Mouse (Mus musculus): Measurements from ENCODE around the gene Wfdc16. TPM values are rescaled to one million over a fixed set of nuclear protein-coding genes. Genes with fewer than 3 reads are reported as not detected.

Gene Wfdc16
- not detected in 2 replicates for polyA plus RNA-seq (2014; fragmentation: Nextera tagmentation; extraction: Ambion mirVana)

GRCm38 (mm10) chr2:164638696-164639095, at the start of gene Wfdc16:
Gene Wfdc16, minus strand, starts transcription at chr2:164638796.
- H3K27me3 ChIP-seq (ENCODE audit: control insufficient read depth, insufficient read depth, low read length): no peaks in the 10 kb centered on the region
- H3K36me3 ChIP-seq (ENCODE audit: control insufficient read depth, insufficient read depth, low read length): no peaks in the 10 kb centered on the region
- H3K9me3 ChIP-seq (ENCODE audit: control insufficient read depth, low read length): no peaks in the 10 kb centered on the region
- DNase-seq: no peak
- H3K27ac ChIP-seq (replicated peaks; ENCODE audit: low read depth, low read length): no peak within 1 kb of the TSS
- H3K9ac ChIP-seq (replicated peaks; ENCODE audit: low read length): no peak within 1 kb of the TSS
- ATAC-seq (ENCODE audit: low FRiP score, low TSS enrichment): no peak
- no peaks in the 10 kb centered on the region for H3K4me1 ChIP-seq (ENCODE audit: control insufficient read depth, insufficient read depth, low read length)
- H3K4me2 ChIP-seq (ENCODE audit: low read length): no peak within 1 kb of the TSS
- 92% methylated on average over 3 of the region's 3 CpGs for WGBS
- no peak within 1 kb of the TSS for H3K4me3 ChIP-seq (replicated peaks; ENCODE audit: low read depth, low read length)

GRCm38 (mm10) chr2:164684807-164685206, 46.2 kb upstream of the Wfdc16 start, which contains the start of gene Wfdc13:
Gene Wfdc13, plus strand, starts transcription at chr2:164685107.
- ATAC-seq (ENCODE audit: low FRiP score, low TSS enrichment) (no peak), DNase-seq (no peak)
- Histone ChIP-seq H3K9me3 (ENCODE audit: control insufficient read depth, low read length) (no peaks in the 10 kb centered on the region), H3K4me3 (replicated peaks; ENCODE audit: low read depth, low read length) (no peak within 1 kb of the TSS), H3K4me1 (ENCODE audit: control insufficient read depth, insufficient read depth, low read length) (no peaks in the 10 kb centered on the region), H3K9ac (replicated peaks; ENCODE audit: low read length) (no peak within 1 kb of the TSS), H3K27me3 (ENCODE audit: control insufficient read depth, insufficient read depth, low read length) (no peaks in the 10 kb centered on the region), H3K27ac (replicated peaks; ENCODE audit: low read depth, low read length) (no peak within 1 kb of the TSS), H3K36me3 (ENCODE audit: control insufficient read depth, insufficient read depth, low read length) (no peaks in the 10 kb centered on the region), H3K4me2 (ENCODE audit: low read length) (no peak within 1 kb of the TSS)
- WGBS: 71% methylated on average over 3 of the region's 3 CpGs

- Histone ChIP-seq H3K9ac (replicated peaks; ENCODE audit: low read length) (no peak overlapping the region), H3K36me3 (ENCODE audit: control insufficient read depth, insufficient read depth, low read length) (no peaks in the 10 kb centered on the region), H3K4me1 (ENCODE audit: control insufficient read depth, insufficient read depth, low read length) (no peaks in the 10 kb centered on the region), H3K9me3 (ENCODE audit: control insufficient read depth, low read length) (no peaks in the 10 kb centered on the region), H3K4me3 (replicated peaks; ENCODE audit: low read depth, low read length) (no peak overlapping the region), H3K4me2 (ENCODE audit: low read length) (no peak overlapping the region), H3K27me3 (ENCODE audit: control insufficient read depth, insufficient read depth, low read length) (no peaks in the 10 kb centered on the region), H3K27ac (replicated peaks; ENCODE audit: low read depth, low read length) (no peak overlapping the region)
- ATAC-seq (ENCODE audit: low FRiP score, low TSS enrichment) (no peak), DNase-seq (no peak)
- 65% methylated on average over 3 of the region's 3 CpGs for WGBS
These were observed 41.3 kb upstream of the Wfdc16 start for GRCm38 (mm10) chr2:164679906-164680305.

- Histone ChIP-seq H3K9ac (replicated peaks; ENCODE audit: low read length) (no peak overlapping the region; the same call in 1 of the 2 replicates), H3K27ac (replicated peaks; ENCODE audit: low read depth, low read length) (no peak overlapping the region)
- ATAC-seq (ENCODE audit: low FRiP score, low TSS enrichment): peak; percentile 37; the same call in 1 of the 2 replicates
These were observed 40.4 kb upstream of the Wfdc16 start for GRCm38 (mm10) chr2:164678848-164679625.

GRCm38 (mm10) chr2:164676916-164677685, 38.5 kb upstream of the Wfdc16 start:
- no peaks in the 10 kb centered on the region for H3K27me3 ChIP-seq (ENCODE audit: control insufficient read depth, insufficient read depth, low read length)
- no peak for ATAC-seq (ENCODE audit: low FRiP score, low TSS enrichment)

More at GRCm38 (mm10) chr2:164678848-164679625, 40.4 kb upstream of the Wfdc16 start:
- H3K4me3 ChIP-seq (replicated peaks; ENCODE audit: low read depth, low read length): peak overlapping the region; percentile 24
- no peaks in the 10 kb centered on the region for H3K4me1 ChIP-seq (ENCODE audit: control insufficient read depth, insufficient read depth, low read length)
- H3K27me3 ChIP-seq (ENCODE audit: control insufficient read depth, insufficient read depth, low read length): no peaks in the 10 kb centered on the region
- no peaks in the 10 kb centered on the region for H3K36me3 ChIP-seq (ENCODE audit: control insufficient read depth, insufficient read depth, low read length)
- WGBS: 22% methylated on average over 19 of the region's 19 CpGs
- H3K4me2 ChIP-seq (ENCODE audit: low read length): peak overlapping the region; percentile 49
- DNase-seq: peak; percentile 88
- H3K9me3 ChIP-seq (ENCODE audit: control insufficient read depth, low read length): no peaks in the 10 kb centered on the region

GRCm38 (mm10) chr2:164676103-164676502, 37.5 kb upstream of the Wfdc16 start:
- Histone ChIP-seq H3K4me3 (replicated peaks; ENCODE audit: low read depth, low read length) (no peak overlapping the region), H3K36me3 (ENCODE audit: control insufficient read depth, insufficient read depth, low read length) (no peaks in the 10 kb centered on the region), H3K9ac (replicated peaks; ENCODE audit: low read length) (no peak overlapping the region), H3K4me2 (ENCODE audit: low read length) (no peak overlapping the region), H3K27me3 (ENCODE audit: control insufficient read depth, insufficient read depth, low read length) (no peaks in the 10 kb centered on the region), H3K4me1 (ENCODE audit: control insufficient read depth, insufficient read depth, low read length) (no peaks in the 10 kb centered on the region), H3K9me3 (ENCODE audit: control insufficient read depth, low read length) (no peaks in the 10 kb centered on the region), H3K27ac (replicated peaks; ENCODE audit: low read depth, low read length) (no peak overlapping the region)
- no peak for ATAC-seq (ENCODE audit: low FRiP score, low TSS enrichment)
- WGBS: 82% methylated on average over 7 of the region's 7 CpGs
- no peak for DNase-seq

More at GRCm38 (mm10) chr2:164676916-164677685, 38.5 kb upstream of the Wfdc16 start:
- no peaks in the 10 kb centered on the region for H3K4me1 ChIP-seq (ENCODE audit: control insufficient read depth, insufficient read depth, low read length)
- no peak overlapping the region for H3K9ac ChIP-seq (replicated peaks; ENCODE audit: low read length)
- H3K36me3 ChIP-seq (ENCODE audit: control insufficient read depth, insufficient read depth, low read length): no peaks in the 10 kb centered on the region
- no peak overlapping the region for H3K4me3 ChIP-seq (replicated peaks; ENCODE audit: low read depth, low read length)
- no peak for DNase-seq
- no peak overlapping the region for H3K4me2 ChIP-seq (ENCODE audit: low read length)
- WGBS: 89% methylated on average over 16 of the region's 16 CpGs
- H3K9me3 ChIP-seq (ENCODE audit: control insufficient read depth, low read length): no peaks in the 10 kb centered on the region
- H3K27ac ChIP-seq (replicated peaks; ENCODE audit: low read depth, low read length): no peak overlapping the region

- Histone ChIP-seq H3K9me3 (ENCODE audit: control insufficient read depth, low read length) (no peaks in the 10 kb centered on the region), H3K4me2 (ENCODE audit: low read length) (no peak within 1 kb of the TSS), H3K4me1 (ENCODE audit: control insufficient read depth, insufficient read depth, low read length) (no peaks in the 10 kb centered on the region), H3K27ac (replicated peaks; ENCODE audit: low read depth, low read length) (no peak within 1 kb of the TSS), H3K9ac (replicated peaks; ENCODE audit: low read length) (no peak within 1 kb of the TSS), H3K27me3 (ENCODE audit: control insufficient read depth, insufficient read depth, low read length) (no peaks in the 10 kb centered on the region), H3K4me3 (replicated peaks; ENCODE audit: low read depth, low read length) (no peak within 1 kb of the TSS), H3K36me3 (ENCODE audit: control insufficient read depth, insufficient read depth, low read length) (no peaks in the 10 kb centered on the region)
- WGBS: 82% methylated on average over 7 of the region's 7 CpGs
- ATAC-seq (ENCODE audit: low FRiP score, low TSS enrichment): no peak
- DNase-seq: no peak
These were observed 35.4 kb upstream of the Wfdc16 start, which contains the start of gene Wfdc11 for GRCm38 (mm10) chr2:164673987-164674386. Gene Wfdc11, minus strand, starts transcription at chr2:164674087.

GRCm38 (mm10) chr2:164670938-164671337, 32.3 kb upstream of the Wfdc16 start:
- Histone ChIP-seq H3K27me3 (ENCODE audit: control insufficient read depth, insufficient read depth, low read length) (no peaks in the 10 kb centered on the region), H3K4me3 (replicated peaks; ENCODE audit: low read depth, low read length) (no peak overlapping the region), H3K27ac (replicated peaks; ENCODE audit: low read depth, low read length) (no peak overlapping the region), H3K4me2 (ENCODE audit: low read length) (no peak overlapping the region), H3K4me1 (ENCODE audit: control insufficient read depth, insufficient read depth, low read length) (no peaks in the 10 kb centered on the region), H3K9ac (replicated peaks; ENCODE audit: low read length) (no peak overlapping the region), H3K36me3 (ENCODE audit: control insufficient read depth, insufficient read depth, low read length) (no peaks in the 10 kb centered on the region), H3K9me3 (ENCODE audit: control insufficient read depth, low read length) (no peaks in the 10 kb centered on the region)
- ATAC-seq (ENCODE audit: low FRiP score, low TSS enrichment) (no peak), DNase-seq (no peak)
- 20% methylated on average over 1 of the region's 1 CpGs for WGBS
